Mouse (Mus musculus): ENCODE results near the gene Krt33b. TPM values are rescaled to one million over a fixed set of nuclear protein-coding genes. Genes with fewer than 3 reads are reported as not detected.

Krt33b gene
- total and polyA plus RNA-seq, 3 experiments = not detected

GRCm38 (mm10) chr11:100067293-100068036, 37.8 kb upstream of the Krt33b start:
- Histone ChIP-seq H3K36me3 (replicated peaks in 1 of 2; ENCODE audit: control insufficient read depth in 1 of 2, insufficient read depth in 1 of 2, low read length in 1 of 2) (no peaks in the 10 kb centered on the region), H3K9me3 (replicated peaks; ENCODE audit: low read length) (no peaks in the 10 kb centered on the region), H3K27ac (ENCODE audit: insufficient read depth, low read depth) (no peak overlapping the region), H3K27me3 (replicated peaks) (peaks cover 93% of the 10 kb centered on the region), H3K4me1 (ENCODE audit: control insufficient read depth in 1 of 2, insufficient read depth in 2 of 2) (no peaks in the 10 kb centered on the region), H3K79me2 (replicated peaks; ENCODE audit: control insufficient read depth, extremely low read depth, insufficient read depth, poor library complexity, severe bottlenecking) (no peaks in the 10 kb centered on the region), H3K9ac (ENCODE audit: insufficient read depth, low read depth) (no peak overlapping the region), H3K4me3 (replicated peaks in 1 of 3; ENCODE audit: low read depth in 2 of 3, low read length in 2 of 3, poor library complexity in 1 of 3) (no peak overlapping the region), H3K4me2 (ENCODE audit: insufficient read depth, low read depth, poor library complexity, severe bottlenecking) (no peak overlapping the region)
- dilution Hi-C loops (cut with MboI; ENCODE audit: extremely low pct_ligation_motif_present, extremely low pct_unique_long_range_greater_than_20kb, low sequenced_read_pairs) = no loop called here
- in situ Hi-C loops (cut with MboI; ENCODE audit: low pct_ligation_motif_present, low pct_unique_long_range_greater_than_20kb, low sequenced_read_pairs) = no loop called here
- TF ChIP-seq CTCF (conservative IDR thresholded peaks at IDR 0.05 in 1 of 2, IDR thresholded peaks at IDR 0.05 in 1 of 2; ENCODE audit: low read depth in 2 of 2, low read length in 2 of 2) = peak in 1 of 2 experiments; percentile 37; a peak in 2 of 4 replicates
- no peak for TF ChIP-seq MEF2A (IDR thresholded peaks at IDR 0.05; ENCODE audit: borderline replicate concordance, low read depth, low read length)
- no peak for TF ChIP-seq PAX5 (IDR thresholded peaks at IDR 0.05; ENCODE audit: low read length)
- TF ChIP-seq GABPA (IDR thresholded peaks at IDR 0.05; ENCODE audit: insufficient replicate concordance, low read depth, low read length) = no peak
- TF ChIP-seq ZKSCAN1 (IDR thresholded peaks at IDR 0.05; ENCODE audit: borderline replicate concordance, low read depth, low read length) = no peak
- no peak for TF ChIP-seq SIN3A (IDR thresholded peaks at IDR 0.05; ENCODE audit: low read length)
- no peak for TF ChIP-seq KAT2A (IDR thresholded peaks at IDR 0.05; ENCODE audit: insufficient replicate concordance, low read length)
- TF ChIP-seq JUN (IDR thresholded peaks at IDR 0.05; ENCODE audit: insufficient read depth, low read depth, low read length) = no peak
- TF ChIP-seq MAX (IDR thresholded peaks at IDR 0.05; ENCODE audit: low read length) = no peak
- peak; percentile 43 for TF ChIP-seq SMC3 (IDR thresholded peaks at IDR 0.05; ENCODE audit: low read depth, low read length)
- TF ChIP-seq POLR2AphosphoS2 (IDR thresholded peaks at IDR 0.05; ENCODE audit: low read depth, low read length) = no peak
- no peak for TF ChIP-seq IRF4 (IDR thresholded peaks at IDR 0.05; ENCODE audit: low read depth, low read length)
- no peak for TF ChIP-seq TBP (conservative IDR thresholded peaks at IDR 0.05; ENCODE audit: low read depth, low read length)
- TF ChIP-seq EP300 (IDR thresholded peaks at IDR 0.05; ENCODE audit: low read length) = no peak
- TF ChIP-seq ETS1 (conservative IDR thresholded peaks at IDR 0.05; ENCODE audit: low read depth, low read length) = no peak
- TF ChIP-seq BHLHE40 (IDR thresholded peaks at IDR 0.05; ENCODE audit: low read depth, low read length) = no peak
- TF ChIP-seq RAD21 (IDR thresholded peaks at IDR 0.05; ENCODE audit: low read depth, low read length) = peak; percentile 8
- DNase-seq (ENCODE audit: extremely low read depth) = no peak

DNA sequence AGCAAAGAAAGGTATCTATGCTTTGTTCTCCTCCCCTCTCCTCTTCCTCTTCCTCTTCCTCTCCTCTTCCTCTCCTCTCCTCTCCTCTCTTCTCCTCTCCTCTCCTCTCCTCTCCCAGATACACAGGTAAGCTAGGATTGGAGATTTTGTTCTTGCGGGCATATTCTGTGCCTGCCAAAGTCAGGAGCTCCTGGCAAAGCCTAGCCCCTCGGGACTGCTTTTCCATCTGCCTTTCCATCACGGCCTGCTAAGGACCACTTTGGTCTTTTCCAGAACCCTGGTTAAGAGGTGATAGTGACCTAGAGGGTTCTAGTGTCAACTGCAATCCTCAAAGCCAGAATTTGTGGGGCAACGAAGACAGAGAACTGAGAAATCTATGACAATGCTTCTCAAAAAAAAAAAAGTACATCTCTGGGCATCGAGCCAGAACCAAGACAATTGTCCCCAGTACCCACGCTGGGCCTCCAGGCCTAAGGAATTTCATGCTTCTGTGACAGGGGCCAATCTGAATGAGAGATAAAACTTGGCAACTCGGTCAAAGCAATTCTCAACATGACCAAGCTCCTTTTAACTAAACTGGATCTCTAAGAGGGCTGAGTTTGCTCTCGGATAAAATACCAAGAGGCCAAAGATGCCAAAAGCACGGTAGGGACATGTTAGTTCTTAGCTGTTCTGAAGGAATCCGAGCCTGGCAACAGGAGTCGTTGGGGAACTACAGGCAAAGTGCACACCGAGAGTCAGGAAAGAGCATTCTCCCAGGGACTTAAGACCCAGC, 36.8 kb upstream of the Krt33b start:
- H3K36me3 ChIP-seq (replicated peaks in 1 of 2; ENCODE audit: control insufficient read depth in 1 of 2, insufficient read depth in 1 of 2, low read length in 1 of 2) = no peaks in the 10 kb centered on the region
- dilution Hi-C loops (cut with MboI; ENCODE audit: extremely low pct_ligation_motif_present, extremely low pct_unique_long_range_greater_than_20kb, low sequenced_read_pairs) = no loop called here
- no peak overlapping the region for H3K4me3 ChIP-seq (replicated peaks in 1 of 3; ENCODE audit: low read depth in 2 of 3, low read length in 2 of 3, poor library complexity in 1 of 3)
- no peak overlapping the region for H3K9ac ChIP-seq (ENCODE audit: insufficient read depth, low read depth)
- peaks cover 94% of the 10 kb centered on the region for H3K27me3 ChIP-seq (replicated peaks)
- TF ChIP-seq CHD2 (IDR thresholded peaks at IDR 0.05; ENCODE audit: low read length) = no peak
- H3K4me2 ChIP-seq (ENCODE audit: insufficient read depth, low read depth, poor library complexity, severe bottlenecking) = no peak overlapping the region
- H3K4me1 ChIP-seq (ENCODE audit: control insufficient read depth in 1 of 2, insufficient read depth in 2 of 2) = no peaks in the 10 kb centered on the region
- in situ Hi-C loops (cut with MboI; ENCODE audit: low pct_ligation_motif_present, low pct_unique_long_range_greater_than_20kb, low sequenced_read_pairs) = no loop called here
- H3K79me2 ChIP-seq (replicated peaks; ENCODE audit: control insufficient read depth, extremely low read depth, insufficient read depth, poor library complexity, severe bottlenecking) = no peaks in the 10 kb centered on the region
- no peaks in the 10 kb centered on the region for H3K9me3 ChIP-seq (replicated peaks; ENCODE audit: low read length)
- H3K27ac ChIP-seq (ENCODE audit: insufficient read depth, low read depth) = no peak overlapping the region
- no peak for DNase-seq (ENCODE audit: extremely low read depth)
